Mouse (Mus musculus) forebrain, embryonic 13.5 days (tissue): ENCODE measurements around the gene AU040320. TPM values are rescaled to one million over a fixed set of nuclear protein-coding genes. Genes with fewer than 3 reads are reported as not detected.

Experiments used
- ATAC-seq: fragments of 200-750 bp; cut with Nextera tagmentation; 2 replicates; pipeline ENCODE4 v1.8.0; 2017
- H3K27ac ChIP-seq: fragments of 300-500 bp; sonication (generic); 2 replicates; pipeline ENCODE4 v1.5.1; 2015; ENCODE audit warnings: inconsistent platforms, mild to moderate bottlenecking, moderate library complexity
- H3K27me3 ChIP-seq: fragments of 300-500 bp; sonication (generic); 2 replicates; pipeline ENCODE4 v1.6.1; 2015; ENCODE audit warnings: mild to moderate bottlenecking, inconsistent platforms
- H3K36me3 ChIP-seq: fragments of 300-500 bp; sonication (generic); 2 replicates; pipeline ENCODE4 v1.6.1; 2015; ENCODE audit warnings: mild to moderate bottlenecking, inconsistent platforms; ENCODE audit not compliant: poor library complexity, severe bottlenecking
- H3K4me1 ChIP-seq: fragments of 300-500 bp; sonication (generic); 2 replicates; pipeline ENCODE4 v1.6.1; 2015; ENCODE audit warnings: inconsistent platforms
- H3K4me2 ChIP-seq: fragments of 300-500 bp; sonication (generic); 2 replicates; pipeline ENCODE4 v1.6.1; 2015; ENCODE audit warnings: inconsistent platforms, mild to moderate bottlenecking, moderate library complexity
- H3K4me3 ChIP-seq: fragments of 300-500 bp; sonication (generic); 2 replicates; pipeline ENCODE4 v1.5.1; 2015; ENCODE audit warnings: mild to moderate bottlenecking, inconsistent platforms
- H3K9ac ChIP-seq: fragments of 300-500 bp; sonication (generic); 2 replicates; pipeline ENCODE4 v1.6.1; 2015; ENCODE audit warnings: mild to moderate bottlenecking, inconsistent platforms
- H3K9me3 ChIP-seq: fragments of 300-500 bp; sonication (generic); replicated peaks from 2 replicates; pipeline ENCODE4 v1.6.1; 2016; ENCODE audit warnings: inconsistent platforms
- WGBS: fragments of 180-500 bp; shearing (Covaris S2); methylation state at CpG from one replicate; pipeline ENCODE4 v1.1.7; 2015; 5-methylcytosine and 5-hydroxymethylcytosine counted together
- polyA plus RNA-seq: library from polyadenylated mRNA; unstranded; fragments of >200 nt; fragmentation: Nextera tagmentation; extraction: Ambion mirVana; gene quantifications from 2 replicates; pipeline ENCODE4 v1.2.1, GENCODE M21; 2015

Gene AU040320
- polyA plus RNA-seq, 1 experiment from 2014 or later: 32.6 TPM

- H3K9ac ChIP-seq: no peak overlapping the region
- H3K27me3 ChIP-seq: no peaks in the 10 kb centered on the region
- WGBS: 94% methylated on average over 6 of the region's 6 CpGs
- H3K9me3 ChIP-seq: no peaks in the 10 kb centered on the region
- peaks cover 18% of the 10 kb centered on the region for H3K36me3 ChIP-seq
- no peak overlapping the region for H3K27ac ChIP-seq
- no peak for ATAC-seq
- peaks cover 6% of the 10 kb centered on the region for H3K4me1 ChIP-seq
- no peak overlapping the region for H3K4me3 ChIP-seq
- H3K4me2 ChIP-seq: no peak overlapping the region
These were observed 20.5 kb downstream of the AU040320 start for GRCm38 (mm10) chr4:126773871-126774270.

GRCm38 (mm10) chr4:126775182-126775581 is 21.8 kb downstream of the AU040320 start:
- Histone ChIP-seq H3K9me3 (no peaks in the 10 kb centered on the region), H3K4me2 (no peak overlapping the region), H3K36me3 (peaks cover 7% of the 10 kb centered on the region), H3K27me3 (no peaks in the 10 kb centered on the region), H3K27ac (no peak overlapping the region), H3K9ac (no peak overlapping the region), H3K4me1 (peaks cover 19% of the 10 kb centered on the region), H3K4me3 (no peak overlapping the region)
- 73% methylated on average over 1 of the region's 1 CpGs for WGBS
- ATAC-seq: no peak

- Histone ChIP-seq H3K4me3 (no peak overlapping the region), H3K27me3 (no peaks in the 10 kb centered on the region), H3K36me3 (no peaks in the 10 kb centered on the region), H3K27ac (peak overlapping the region; percentile 69), H3K4me2 (peak overlapping the region; percentile 35), H3K9ac (0 out of 2 replicates have a peak overlapping the region, but pooled peaks have one; percentile 1), H3K9me3 (no peaks in the 10 kb centered on the region), H3K4me1 (peaks cover 51% of the 10 kb centered on the region)
- WGBS: 19% methylated on average over 8 of the region's 8 CpGs
- peak; percentile 54; the same call in 1 of the 2 replicates for ATAC-seq
These were observed 25.8 kb downstream of the AU040320 start for GRCm38 (mm10) chr4:126779148-126779581.

GRCm38 (mm10) chr4:126779826-126780775 is 26.8 kb downstream of the AU040320 start:
- no peak overlapping the region for H3K4me3 ChIP-seq
- H3K9me3 ChIP-seq: no peaks in the 10 kb centered on the region
- peaks cover 51% of the 10 kb centered on the region for H3K4me1 ChIP-seq
- no peaks in the 10 kb centered on the region for H3K36me3 ChIP-seq
- H3K4me2 ChIP-seq: peak overlapping the region; percentile 35
- H3K9ac ChIP-seq: peak overlapping the region; percentile 23; the same call in 1 of the 2 replicates
- 0 out of 2 replicates have a peak, but pooled peaks have one; percentile 46 for ATAC-seq
- no peaks in the 10 kb centered on the region for H3K27me3 ChIP-seq
- 14% methylated on average over 12 of the region's 12 CpGs for WGBS
- H3K27ac ChIP-seq: peak overlapping the region; percentile 69

GRCm38 (mm10) chr4:126781871-126782270 is 28.5 kb downstream of the AU040320 start:
- no peak overlapping the region for H3K4me3 ChIP-seq
- no peaks in the 10 kb centered on the region for H3K27me3 ChIP-seq
- no peak overlapping the region for H3K9ac ChIP-seq
- WGBS: 12% methylated on average over 3 of the region's 3 CpGs
- H3K4me1 ChIP-seq: peaks cover 51% of the 10 kb centered on the region
- no peaks in the 10 kb centered on the region for H3K9me3 ChIP-seq
- H3K4me2 ChIP-seq: no peak overlapping the region
- H3K36me3 ChIP-seq: no peaks in the 10 kb centered on the region
- peak overlapping the region; percentile 69 for H3K27ac ChIP-seq
- ATAC-seq: peak; percentile 29; the same call in 1 of the 2 replicates

GRCm38 (mm10) chr4:126782512-126782911 is 29.2 kb downstream of the AU040320 start:
- Histone ChIP-seq H3K4me3 (no peak overlapping the region), H3K27ac (peak overlapping the region; percentile 69), H3K9ac (no peak overlapping the region), H3K27me3 (no peaks in the 10 kb centered on the region), H3K36me3 (no peaks in the 10 kb centered on the region), H3K4me2 (no peak overlapping the region), H3K9me3 (no peaks in the 10 kb centered on the region), H3K4me1 (peaks cover 51% of the 10 kb centered on the region)
- no peak for ATAC-seq
- WGBS: 66% methylated on average over 8 of the region's 8 CpGs

- Histone ChIP-seq H3K4me3 (no peak overlapping the region), H3K27me3 (no peaks in the 10 kb centered on the region), H3K4me1 (peaks cover 51% of the 10 kb centered on the region), H3K9me3 (no peaks in the 10 kb centered on the region), H3K27ac (0 out of 2 replicates have a peak overlapping the region, but pooled peaks have one; percentile 69), H3K36me3 (no peaks in the 10 kb centered on the region), H3K4me2 (no peak overlapping the region), H3K9ac (no peak overlapping the region)
- WGBS: 59% methylated on average over 8 of the region's 8 CpGs
- no peak for ATAC-seq
These were observed 29.7 kb downstream of the AU040320 start for GRCm38 (mm10) chr4:126782996-126783395.

- peaks cover 36% of the 10 kb centered on the region for H3K36me3 ChIP-seq
- 90% methylated on average over 7 of the region's 7 CpGs for WGBS
- no peak for ATAC-seq
These were observed 39.2 kb downstream of the AU040320 start for GRCm38 (mm10) chr4:126792341-126793102.

GRCm38 (mm10) chr4:126802174-126802573 is 48.8 kb downstream of the AU040320 start:
- H3K27me3 ChIP-seq: no peaks in the 10 kb centered on the region
- H3K36me3 ChIP-seq: no peaks in the 10 kb centered on the region
- H3K4me1 ChIP-seq: peaks cover 19% of the 10 kb centered on the region
- H3K27ac ChIP-seq: no peak overlapping the region
- 92% methylated on average over 8 of the region's 8 CpGs for WGBS
- no peak overlapping the region for H3K9ac ChIP-seq
- no peak for ATAC-seq
- H3K4me2 ChIP-seq: no peak overlapping the region
- H3K4me3 ChIP-seq: no peak overlapping the region
- H3K9me3 ChIP-seq: no peaks in the 10 kb centered on the region

More at GRCm38 (mm10) chr4:126792341-126793102, 39.2 kb downstream of the AU040320 start:
- Histone ChIP-seq H3K4me1 (no peaks in the 10 kb centered on the region), H3K9me3 (no peaks in the 10 kb centered on the region), H3K4me3 (no peak overlapping the region), H3K27ac (no peak overlapping the region), H3K4me2 (no peak overlapping the region), H3K9ac (no peak overlapping the region), H3K27me3 (no peaks in the 10 kb centered on the region)

GRCm38 (mm10) chr4:126803268-126803873 is 50.0 kb downstream of the AU040320 start:
- Histone ChIP-seq H3K27ac (peak overlapping the region; percentile 62; the same call in 1 of the 2 replicates), H3K9me3 (no peaks in the 10 kb centered on the region), H3K4me3 (no peak overlapping the region), H3K27me3 (no peaks in the 10 kb centered on the region), H3K36me3 (no peaks in the 10 kb centered on the region), H3K4me1 (peaks cover 19% of the 10 kb centered on the region), H3K9ac (no peak overlapping the region), H3K4me2 (no peak overlapping the region)
- ATAC-seq: no peak
- WGBS: 30% methylated on average over 8 of the region's 8 CpGs

- 64% methylated on average over 4 of the region's 4 CpGs for WGBS
- Histone ChIP-seq H3K27me3 (no peaks in the 10 kb centered on the region), H3K4me2 (no peak overlapping the region), H3K4me1 (peaks cover 19% of the 10 kb centered on the region), H3K27ac (no peak overlapping the region), H3K36me3 (peaks cover 10% of the 10 kb centered on the region), H3K9ac (no peak overlapping the region), H3K4me3 (no peak overlapping the region), H3K9me3 (no peaks in the 10 kb centered on the region)
- no peak for ATAC-seq
These were observed 52.4 kb downstream of the AU040320 start for GRCm38 (mm10) chr4:126805741-126806140.
